ENCODE assay signal across 22 mouse cellular contexts in genomic region chr13:52337936-52338335, GRCm38 (mm10).
DNase-seq lines count a peak whose midpoint lies in the region; ATAC-seq and TF ChIP-seq lines count a peak whose summit lies in the region.
"Had no signal": no experiment of that assay in that cellular context is flagged by ENCODE, and none has a peak within 500 bp of the region (broad histone marks: within the 10 kb centered on the region; RNA-seq: fewer than 3 reads in every experiment).

No protein-coding gene starts in this region.

- peaks cover 31% of the 10 kb centered on the region for H3K4me1 ChIP-seq in thymus, adult 2 months (replicated peaks; ENCODE audit: control insufficient read depth, insufficient read depth, low read length)
- peaks cover 7% of the 10 kb centered on the region for H3K4me1 ChIP-seq in midbrain, embryonic 15.5 days
- H3K4me1 ChIP-seq: forebrain, embryonic 13.5 days had no signal

- 41% methylated on average over 7 of the region's 7 CpGs for WGBS in thymus, adult 2 months
- 72% methylated on average over 7 of the region's 7 CpGs for WGBS in midbrain, embryonic 15.5 days

- H3K36me3 ChIP-seq in thymus, adult 2 months (ENCODE audit: control insufficient read depth, insufficient read depth, low read length), result no peaks in the 10 kb centered on the region
- no peaks in the 10 kb centered on the region for H3K36me3 ChIP-seq in midbrain, embryonic 15.5 days (replicated peaks)
- H3K36me3 ChIP-seq: embryonic facial prominence, embryonic 10.5 days; embryonic facial prominence, embryonic 12.5 days had no signal

- H3K27ac ChIP-seq in thymus, adult 2 months (ENCODE audit: control insufficient read depth, insufficient read depth, low read length), result no peak overlapping the region; the same call in 1 of the 2 replicates
- no peak overlapping the region for H3K27ac ChIP-seq in midbrain, embryonic 15.5 days
- H3K27ac ChIP-seq: embryonic facial prominence, embryonic 10.5 days; embryonic facial prominence, embryonic 12.5 days; forebrain, embryonic 13.5 days had no signal

- peak; percentile 36 for DNase-seq in thymus, adult 2 months
- DNase-seq in thymus, postnatal 0 days (ENCODE audit: low spot score), result peak; percentile 45
- peak; percentile 64 for DNase-seq in thymus, postnatal 14 days
- DNase-seq in thymus, postnatal 36 days, result peak; percentile 33 to 54
- no peak for DNase-seq in frontal cortex, adult 2 months (ENCODE audit: extremely low spot score in 1 of 2, low spot score in 1 of 2)
- DNase-seq in c-Kit-positive CD71-positive TER-119-positive erythroid progenitor cells, embryonic 14.5 days (ENCODE audit: low spot score), result no peak
- DNase-seq in Muller cell, postnatal 12 days (ENCODE audit: inconsistent ontology term), result no peak
- DNase-seq: adrenal gland, adult 2 months; adrenal gland, postnatal 10 days; adrenal gland, postnatal 25 days; cerebellum, adult 11-12 months; cerebellum, adult 2 months; cerebellum, adult 9-10 months; cerebellum, postnatal 10 days; cerebellum, postnatal 25 days had no signal

- no peaks in the 10 kb centered on the region for H3K27me3 ChIP-seq in thymus, adult 2 months (ENCODE audit: control insufficient read depth, insufficient read depth, low read length)
- no peaks in the 10 kb centered on the region for H3K27me3 ChIP-seq in midbrain, embryonic 15.5 days (replicated peaks)
- H3K27me3 ChIP-seq: embryonic facial prominence, embryonic 12.5 days; forebrain, embryonic 13.5 days had no signal

- no peak overlapping the region for H3K4me3 ChIP-seq in thymus, adult 2 months (ENCODE audit: control insufficient read depth, insufficient read depth, low read length)
- no peak overlapping the region for H3K4me3 ChIP-seq in midbrain, embryonic 15.5 days
- H3K4me3 ChIP-seq: embryonic facial prominence, embryonic 10.5 days; embryonic facial prominence, embryonic 12.5 days; forebrain, embryonic 13.5 days had no signal

- H3K9ac ChIP-seq in midbrain, embryonic 15.5 days, result no peak overlapping the region
- H3K9ac ChIP-seq: embryonic facial prominence, embryonic 12.5 days; forebrain, embryonic 13.5 days had no signal

- no peak for TF ChIP-seq POLR2A in thymus, adult 2 months (IDR thresholded peaks at IDR 0.05; ENCODE audit: control insufficient read depth, extremely low read depth, insufficient read depth, low read length, poor library complexity)

- no peak for TF ChIP-seq CTCF in thymus, adult 2 months (IDR thresholded peaks at IDR 0.05; ENCODE audit: borderline replicate concordance, control insufficient read depth, extremely low read depth, insufficient read depth, low read length, poor library complexity)

- no peak for ATAC-seq in midbrain, embryonic 15.5 days (replicated peaks)
- ATAC-seq: activated CD4-positive, CD25-positive, alpha-beta regulatory T cell, adult 4 months; forebrain, embryonic 13.5 days; forebrain, embryonic 16.5 days; Patski had no signal

- no peak overlapping the region for H3K4me2 ChIP-seq in midbrain, embryonic 15.5 days
- H3K4me2 ChIP-seq: embryonic facial prominence, embryonic 12.5 days; forebrain, embryonic 13.5 days had no signal

- H3K9me3 ChIP-seq in midbrain, embryonic 15.5 days, result no peaks in the 10 kb centered on the region
- H3K9me3 ChIP-seq: embryonic facial prominence, embryonic 10.5 days; embryonic facial prominence, embryonic 12.5 days; forebrain, embryonic 13.5 days had no signal

Comparison
In these comparisons a context has a peak if more than half of its experiments do, and no peak if none do; other contexts are left out.
1. DNase-seq: peak in thymus, adult 2 months (single experiment), thymus, postnatal 0 days (single experiment), thymus, postnatal 14 days (single experiment) and thymus, postnatal 36 days (2 of 2); none in frontal cortex, adult 2 months (0 of 2), c-Kit-positive CD71-positive TER-119-positive erythroid progenitor cells, embryonic 14.5 days (single experiment) and Muller cell, postnatal 12 days (single experiment).